Mouse (Mus musculus) urinary bladder, postnatal 10 days (tissue): Measurements from ENCODE around the gene Slc9a9.

Source experiments
- DNase-seq: peaks from one replicate; pipeline ENCODE4 v3.0.0; 2022; ENCODE audit warnings: low spot score

Gene Slc9a9

DNA sequence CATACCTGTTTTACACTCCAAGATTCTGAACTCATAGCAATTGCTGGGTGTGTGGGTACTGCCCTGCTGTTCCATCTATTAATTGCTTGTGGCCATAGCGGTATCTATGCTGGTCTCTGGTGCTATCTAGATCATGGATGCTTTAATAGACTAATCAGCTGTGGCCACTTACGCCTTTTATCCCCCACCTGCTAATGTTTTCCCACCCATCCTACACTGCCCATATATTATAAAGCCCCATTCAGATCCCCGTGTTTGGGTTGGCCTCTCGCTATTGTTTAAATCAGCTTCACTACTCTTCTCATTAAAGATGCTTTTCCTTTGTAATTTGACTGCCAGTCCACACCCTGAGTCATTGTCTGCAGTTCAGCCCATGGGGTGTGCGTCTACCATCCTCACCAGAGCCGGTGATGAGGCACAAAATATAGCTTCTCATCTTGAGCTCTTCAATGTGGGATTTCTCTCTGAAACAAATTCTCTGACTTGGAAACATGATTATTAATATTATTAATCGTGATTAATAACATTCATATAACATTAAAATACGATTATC is 168.8 kb downstream of the Slc9a9 start:
- no peak for DNase-seq

DNA sequence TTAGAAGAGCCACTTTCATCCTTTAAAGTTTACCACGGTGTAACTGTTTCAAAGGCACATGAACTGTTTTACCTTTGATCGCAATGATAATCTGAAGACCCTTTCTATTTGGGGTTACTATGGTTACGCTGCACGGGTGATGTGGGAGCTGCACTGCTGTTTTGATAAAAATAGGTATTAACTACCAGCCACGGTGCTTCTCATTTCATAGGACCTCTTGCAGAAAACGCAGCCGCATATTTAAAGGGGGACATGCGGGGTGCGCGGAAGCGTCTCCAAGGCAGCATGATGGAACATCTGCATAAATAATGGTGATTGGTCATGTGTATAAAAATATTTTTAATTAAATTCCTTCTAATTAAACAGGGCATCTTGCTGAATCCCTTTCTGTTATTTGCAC is 169.5 kb downstream of the Slc9a9 start:
- no peak for DNase-seq

DNA sequence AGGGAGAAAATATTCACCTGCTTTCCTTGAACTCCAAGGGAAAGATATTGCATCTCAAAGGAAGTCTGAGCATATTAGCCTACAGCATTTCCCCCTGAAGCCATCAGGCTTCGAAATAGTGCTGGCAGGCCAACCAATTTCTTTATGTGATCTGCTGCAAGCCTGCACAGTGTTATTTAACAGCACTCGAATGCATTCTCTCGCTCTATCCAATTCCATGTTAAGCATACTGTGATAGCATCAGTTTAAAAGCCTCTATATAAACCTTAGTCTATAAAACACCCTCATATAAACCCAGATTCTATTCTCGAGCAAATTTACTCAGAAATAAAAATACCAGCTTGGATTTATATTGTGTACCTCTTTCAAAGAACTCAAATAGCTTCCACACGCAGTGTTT is 170.7 kb downstream of the Slc9a9 start:
- DNase-seq, result no peak

DNA sequence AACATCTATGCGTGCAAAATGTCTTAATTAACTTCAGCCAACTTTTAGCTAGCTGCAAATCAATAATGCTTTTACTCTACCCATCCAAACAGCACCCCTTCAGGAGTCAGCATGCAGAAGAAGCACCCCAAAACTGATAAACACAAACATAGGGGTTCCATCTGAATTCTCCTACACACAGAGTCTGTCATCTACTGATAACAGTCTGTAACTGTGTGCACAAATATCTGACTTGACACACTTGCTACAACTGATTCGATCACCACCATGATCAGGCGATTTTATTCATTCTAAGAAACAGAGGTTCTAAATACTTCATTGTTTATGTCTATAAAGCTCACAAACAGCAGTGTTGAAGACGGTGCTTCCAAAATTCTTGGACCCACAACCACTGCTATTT is 171.3 kb downstream of the Slc9a9 start:
- no peak for DNase-seq

DNA sequence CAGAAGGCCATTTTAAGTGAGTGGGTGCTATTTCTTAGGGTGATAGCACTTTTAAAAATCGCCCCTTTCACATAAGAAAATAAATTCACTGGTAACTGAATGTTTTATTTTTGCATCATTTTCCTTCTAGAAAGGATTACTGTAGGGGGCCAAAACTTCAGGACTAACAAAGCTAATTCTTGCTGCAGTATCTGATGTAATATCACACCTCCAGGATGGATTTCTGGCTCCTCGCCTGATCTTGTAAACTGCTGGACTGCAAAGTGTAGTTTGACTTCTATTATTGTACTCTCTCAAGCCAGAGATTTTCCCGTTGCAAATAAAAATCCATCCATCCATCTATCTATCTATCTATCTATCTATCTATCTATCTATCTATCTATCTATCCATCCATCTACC is 174.5 kb downstream of the Slc9a9 start:
- no peak for DNase-seq

DNA sequence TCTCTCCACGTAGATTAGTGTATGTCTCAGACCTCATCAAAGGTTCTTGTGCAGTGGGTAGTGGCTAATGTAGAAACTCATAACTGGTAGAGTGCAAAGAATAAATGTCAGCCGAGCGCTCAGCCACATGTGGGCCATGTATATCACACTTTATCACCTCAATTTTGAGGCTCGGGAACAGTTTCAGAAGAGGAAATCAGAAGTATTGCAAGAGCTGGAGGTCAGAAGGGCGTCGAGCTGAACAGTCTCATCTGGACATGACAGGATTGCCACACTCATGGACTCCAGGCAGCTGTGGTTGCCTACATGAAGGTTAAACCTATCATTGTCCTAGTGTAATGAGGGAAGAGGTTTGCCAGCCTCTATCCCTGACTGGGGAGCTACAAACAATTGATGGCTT is 177.9 kb downstream of the Slc9a9 start:
- no peak for DNase-seq

DNA sequence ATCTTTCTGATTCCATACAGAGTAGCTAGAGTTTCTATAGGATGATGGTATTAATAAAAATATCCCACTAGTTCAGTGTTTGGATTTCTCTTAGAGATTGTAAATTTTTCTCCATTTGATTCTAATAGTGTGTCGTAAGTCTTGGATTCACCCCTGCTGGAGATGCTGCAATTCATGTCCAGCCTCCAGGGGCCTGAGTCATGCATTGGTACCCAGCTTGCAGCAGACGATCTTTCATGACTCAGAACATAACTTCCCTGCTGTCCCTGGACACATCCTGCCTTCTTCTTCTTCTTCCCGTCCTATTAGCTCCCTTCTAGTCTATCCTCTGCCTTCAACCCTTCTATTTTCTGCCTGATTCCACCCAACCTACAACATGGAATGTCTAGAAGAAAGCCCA is 181.8 kb downstream of the Slc9a9 start:
- no peak for DNase-seq

DNA sequence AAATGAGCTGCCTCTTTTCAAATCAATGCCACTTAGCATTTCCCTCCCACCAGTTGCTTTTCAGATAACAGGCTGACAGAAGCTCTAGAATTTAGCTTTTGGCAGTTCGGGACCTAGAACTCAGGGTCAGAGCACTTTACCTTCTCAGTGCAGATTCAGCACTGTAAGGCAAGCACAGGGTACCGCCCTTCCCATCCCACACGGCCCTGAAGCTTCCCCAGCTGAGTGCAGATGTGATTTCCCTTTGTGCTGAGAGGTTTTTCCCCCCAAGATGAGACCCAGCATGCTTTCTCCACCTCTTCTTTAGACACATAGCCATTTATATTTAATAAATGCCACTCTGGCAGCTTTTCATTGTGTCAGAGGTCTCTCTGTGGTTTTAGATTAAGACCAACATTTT is 186.4 kb downstream of the Slc9a9 start:
- DNase-seq, result no peak

DNA sequence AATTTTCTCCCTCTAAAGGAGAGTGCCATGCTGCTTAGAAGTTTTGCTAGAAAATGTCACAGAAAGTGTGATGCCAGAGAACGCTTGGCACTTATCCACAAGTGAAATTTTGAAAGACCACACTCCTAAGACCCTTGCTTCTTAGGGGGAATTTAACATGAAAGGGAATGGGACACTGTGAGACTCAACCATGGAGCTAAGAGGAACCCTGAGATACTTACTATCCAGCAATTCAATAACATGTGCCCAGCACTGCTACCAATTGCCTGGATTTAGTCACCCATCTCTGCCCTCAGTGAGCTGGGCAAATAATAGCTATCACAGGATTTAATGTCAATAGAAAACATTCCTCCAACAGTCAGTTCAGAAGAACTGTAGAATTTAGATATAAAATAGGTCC is 198.8 kb downstream of the Slc9a9 start:
- DNase-seq, result no peak

DNA sequence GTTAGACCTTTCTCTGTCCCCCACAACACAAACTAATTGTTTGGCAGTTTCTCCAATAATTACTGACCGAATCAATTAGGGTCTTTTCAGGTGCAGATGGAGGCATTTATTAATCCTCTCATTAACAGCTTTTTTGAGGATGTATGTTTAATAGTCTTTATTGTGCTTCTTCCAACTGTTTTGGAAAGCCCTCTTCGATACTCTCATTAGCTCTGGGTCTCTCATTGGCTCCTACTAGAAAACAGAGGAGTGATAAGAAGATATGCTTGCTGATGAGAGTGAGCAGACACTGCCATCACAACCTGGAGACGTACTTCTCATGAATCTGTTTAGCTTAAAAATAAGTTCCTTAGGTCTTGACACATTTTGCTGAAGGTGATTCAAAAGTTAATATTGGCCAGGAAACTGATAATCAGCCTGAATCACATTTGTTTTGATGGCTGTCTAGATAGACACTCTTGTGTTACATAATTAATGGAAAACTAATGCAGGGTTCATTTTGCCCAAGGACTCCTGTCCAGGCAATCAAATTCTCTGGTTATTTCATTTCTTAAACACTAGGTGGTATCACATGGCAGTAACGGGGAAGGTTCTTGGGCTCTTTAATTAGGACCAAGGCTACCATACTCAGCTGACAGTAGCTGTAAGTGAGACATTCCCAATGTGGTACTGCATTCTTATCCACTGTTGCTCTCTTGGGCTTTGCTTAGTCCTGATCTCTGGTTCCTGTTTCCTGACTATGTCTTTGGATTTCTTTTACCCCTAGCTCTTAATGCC is 199.5 kb downstream of the Slc9a9 start:
- DNase-seq, result no peak

DNA sequence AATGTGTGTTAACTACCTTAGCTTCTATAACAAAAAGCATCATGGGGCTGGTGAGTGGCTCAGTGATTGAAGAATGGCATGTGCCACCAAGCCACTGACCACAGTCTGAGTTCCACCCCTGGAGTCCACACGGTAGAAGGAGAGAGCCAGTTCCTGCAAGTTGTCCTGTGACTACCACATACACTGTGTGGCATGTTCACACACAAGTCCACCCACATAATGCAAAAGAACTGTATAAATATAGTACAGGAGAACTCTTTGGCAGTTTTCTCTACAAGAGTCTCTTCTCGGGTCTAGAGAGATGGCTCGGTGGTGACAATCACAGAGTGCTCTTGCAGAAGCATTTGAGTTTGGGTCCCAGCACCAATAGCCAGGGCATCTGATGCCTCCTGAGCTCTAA is 212.8 kb downstream of the Slc9a9 start:
- DNase-seq, result no peak

DNA sequence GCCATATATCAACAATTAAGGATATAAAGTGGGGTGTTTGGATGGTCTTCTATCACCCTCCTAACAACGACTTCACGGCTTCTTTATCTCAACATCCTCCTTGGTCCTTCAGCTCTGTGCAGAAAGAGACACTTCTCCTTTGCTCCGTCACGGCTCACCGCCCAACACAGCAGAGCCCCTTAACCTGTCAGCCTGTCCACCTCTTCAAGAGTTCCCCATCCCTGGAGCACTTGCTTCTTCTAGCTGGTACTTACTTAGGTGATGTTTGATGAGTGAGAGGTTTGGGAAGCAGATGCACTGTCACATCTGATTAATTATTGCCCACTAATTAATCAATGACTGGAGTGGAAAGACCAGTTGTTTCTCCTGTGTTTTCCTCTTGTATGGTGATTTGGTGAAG is 213.7 kb downstream of the Slc9a9 start:
- no peak for DNase-seq

DNA sequence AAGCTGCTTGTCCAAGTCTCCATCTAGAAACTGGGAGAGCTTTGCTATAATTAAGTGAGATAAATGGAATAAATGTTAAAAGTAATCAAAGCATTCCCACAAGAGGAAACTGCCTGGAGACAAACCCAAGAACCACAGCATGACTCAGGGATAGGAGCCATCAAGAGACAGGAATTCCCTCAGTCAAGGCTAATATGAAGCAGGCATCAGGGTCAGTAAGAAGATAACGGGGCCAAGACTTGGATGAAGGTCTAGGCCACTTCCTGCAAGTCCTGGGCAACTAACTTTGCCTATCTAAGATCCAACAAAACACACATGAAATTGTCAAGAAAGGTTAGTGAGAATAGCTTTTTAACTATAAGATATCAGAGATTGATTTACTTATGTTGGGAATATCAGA is 215.4 kb downstream of the Slc9a9 start:
- DNase-seq, result no peak

DNA sequence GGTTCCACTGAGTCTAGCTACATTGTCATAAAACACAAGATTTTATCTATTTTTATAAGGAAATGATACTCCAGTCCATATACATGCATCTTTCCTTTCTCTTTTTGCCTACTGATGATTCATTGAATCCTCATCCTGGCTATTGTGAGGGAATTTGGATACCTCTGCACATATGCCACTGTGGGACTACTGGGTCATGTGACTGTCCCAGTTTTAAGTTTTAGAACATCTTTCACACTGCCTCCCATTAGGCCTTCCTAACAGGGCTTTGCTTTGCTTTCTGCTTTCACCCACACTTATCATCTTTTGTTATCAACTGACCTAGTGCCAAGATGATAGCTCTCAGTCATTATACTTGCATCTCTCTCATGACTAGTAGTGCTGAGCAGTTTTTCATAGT is 219.9 kb downstream of the Slc9a9 start:
- no peak for DNase-seq

DNA sequence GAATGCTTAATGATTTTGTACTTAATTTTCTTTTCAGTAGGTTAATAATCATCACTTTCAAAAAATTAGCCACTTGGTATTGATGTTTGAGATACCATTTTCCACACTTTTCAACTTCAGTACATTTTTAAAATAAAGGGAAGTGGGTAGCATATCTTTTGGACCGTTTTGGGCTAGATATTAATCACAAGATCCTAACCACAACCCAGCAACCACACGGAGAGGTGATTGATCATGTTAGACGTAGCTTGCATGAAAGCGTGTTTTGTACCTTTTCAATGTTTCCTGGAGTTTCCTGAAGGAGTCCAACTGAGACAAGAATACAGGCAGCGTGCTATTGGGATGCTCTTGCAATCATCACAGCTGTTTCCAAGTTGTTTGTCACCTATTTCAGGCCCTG is 226.2 kb downstream of the Slc9a9 start:
- no peak for DNase-seq

DNA sequence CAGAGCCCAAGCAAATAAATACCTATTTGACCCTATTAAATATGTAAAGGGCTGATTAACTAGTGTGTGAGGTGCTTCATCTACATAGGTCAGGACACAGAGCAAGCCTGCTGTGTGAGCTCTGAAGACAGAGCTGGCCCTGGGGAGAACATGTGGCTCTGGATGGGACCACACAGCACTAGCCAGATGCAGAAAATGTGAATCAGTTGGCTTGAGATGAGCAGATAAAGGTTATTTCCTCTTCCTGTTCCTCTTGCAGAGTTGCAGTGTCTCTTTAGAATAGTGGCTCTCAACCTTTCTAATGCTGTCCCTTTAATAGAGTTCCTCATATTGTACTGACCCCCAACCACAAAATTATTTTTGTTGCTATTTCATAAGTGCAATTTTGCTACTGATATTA is 234.5 kb downstream of the Slc9a9 start:
- DNase-seq, result no peak

DNA sequence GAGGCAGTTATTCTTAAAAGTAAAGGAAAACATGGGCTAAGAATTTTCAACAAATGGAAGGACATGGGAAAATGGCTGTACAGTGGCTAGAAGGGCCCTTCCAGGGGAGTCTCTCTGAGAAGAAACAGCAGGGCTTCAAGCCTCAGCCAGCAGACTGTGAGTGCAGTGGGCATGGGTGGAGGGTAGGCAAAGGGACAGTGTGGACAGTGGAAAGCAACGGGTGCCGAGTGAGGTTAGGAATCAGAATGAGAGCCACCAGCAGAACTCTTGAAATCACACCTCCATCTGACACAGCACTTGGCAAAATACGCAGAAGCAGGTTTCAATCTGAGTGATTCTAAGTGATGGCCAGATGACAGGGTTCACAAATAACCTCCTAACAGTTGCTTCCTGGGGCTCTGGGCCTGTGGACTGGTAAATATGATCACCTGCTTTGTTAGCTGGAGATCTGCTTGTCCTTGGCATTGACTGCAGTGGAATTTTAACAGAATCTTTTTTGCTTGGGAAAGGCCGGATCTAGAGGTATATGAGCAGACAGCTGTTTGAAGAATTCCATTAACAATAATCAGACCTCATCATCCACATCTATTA is 237.4 kb downstream of the Slc9a9 start:
- no peak for DNase-seq

DNA sequence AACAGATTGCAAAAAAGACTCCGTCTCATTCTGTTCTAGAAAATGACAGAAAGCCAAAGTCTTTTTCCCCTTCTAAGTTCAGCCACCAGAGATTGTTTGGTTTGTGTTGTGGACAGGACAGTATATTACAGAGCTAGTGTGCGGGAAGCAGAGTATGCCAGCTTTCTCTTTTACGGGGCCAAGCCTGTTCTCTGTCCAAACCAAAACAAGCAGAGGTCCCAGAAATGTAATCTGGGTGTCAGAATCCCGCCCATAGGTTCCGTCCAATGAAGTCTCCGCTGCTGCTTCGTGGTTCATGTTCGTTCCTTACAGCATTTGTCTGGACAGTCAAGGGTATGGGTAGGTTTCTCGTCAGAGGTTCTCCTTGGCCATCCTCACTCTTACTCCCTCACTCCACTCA is 242.4 kb downstream of the Slc9a9 start:
- DNase-seq, result no peak

DNA sequence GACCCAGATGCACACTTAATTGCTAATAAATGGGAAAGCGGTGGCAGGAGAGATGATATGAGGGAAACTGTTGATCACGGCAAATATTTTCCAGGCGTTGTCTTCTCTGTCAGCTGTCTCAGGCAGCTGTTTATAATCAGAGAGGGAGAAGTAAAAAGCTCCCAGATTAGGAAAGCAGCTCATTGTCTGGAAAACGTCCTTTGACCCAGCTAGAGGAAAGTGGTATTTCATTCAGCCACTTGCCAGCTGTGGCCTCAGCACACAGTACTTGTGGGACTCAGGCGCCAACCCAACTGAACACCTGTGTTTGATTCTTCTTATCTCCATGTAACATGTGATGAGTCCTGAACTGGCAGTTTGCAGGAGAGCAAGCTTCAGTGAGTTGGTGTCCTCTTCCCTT is 252.4 kb downstream of the Slc9a9 start:
- no peak for DNase-seq

DNA sequence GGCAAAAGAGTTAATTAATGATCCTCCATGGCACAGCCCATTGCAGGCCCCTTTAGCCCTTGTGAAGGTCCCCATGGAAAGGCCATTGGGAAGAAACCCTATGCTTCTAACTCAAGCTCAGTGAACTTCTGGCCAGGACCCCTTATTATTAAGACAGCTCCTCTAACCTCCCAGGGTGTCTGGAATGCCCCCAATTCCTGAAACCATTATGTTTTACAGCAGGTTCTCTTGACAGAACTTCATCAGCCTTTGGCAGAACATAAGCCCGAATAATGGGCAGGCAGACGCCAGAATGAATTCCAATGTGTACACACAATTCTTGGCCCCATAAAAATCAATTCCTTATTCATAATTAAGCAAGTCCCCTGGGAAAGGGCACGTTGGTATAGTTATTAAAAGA is 256.1 kb downstream of the Slc9a9 start:
- no peak for DNase-seq

DNA sequence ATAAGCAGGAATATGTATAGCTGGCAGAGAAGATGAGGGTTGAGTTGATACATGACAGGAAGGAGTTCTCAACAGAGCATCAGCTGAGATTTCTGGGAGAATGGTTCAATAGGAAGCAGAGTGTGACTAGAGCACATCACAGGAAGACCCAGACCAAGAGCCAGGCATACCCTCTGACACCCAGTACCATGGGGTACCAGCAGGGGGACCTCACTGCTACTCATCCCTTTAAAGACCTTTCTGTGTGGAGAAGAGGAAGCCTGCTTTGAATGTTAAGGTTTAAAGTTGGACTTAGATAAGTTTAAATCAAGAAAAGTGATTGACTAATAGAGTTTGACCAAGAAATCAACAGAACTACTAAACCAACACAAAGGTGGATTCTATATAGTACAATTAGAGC is 257.4 kb downstream of the Slc9a9 start:
- no peak for DNase-seq

DNA sequence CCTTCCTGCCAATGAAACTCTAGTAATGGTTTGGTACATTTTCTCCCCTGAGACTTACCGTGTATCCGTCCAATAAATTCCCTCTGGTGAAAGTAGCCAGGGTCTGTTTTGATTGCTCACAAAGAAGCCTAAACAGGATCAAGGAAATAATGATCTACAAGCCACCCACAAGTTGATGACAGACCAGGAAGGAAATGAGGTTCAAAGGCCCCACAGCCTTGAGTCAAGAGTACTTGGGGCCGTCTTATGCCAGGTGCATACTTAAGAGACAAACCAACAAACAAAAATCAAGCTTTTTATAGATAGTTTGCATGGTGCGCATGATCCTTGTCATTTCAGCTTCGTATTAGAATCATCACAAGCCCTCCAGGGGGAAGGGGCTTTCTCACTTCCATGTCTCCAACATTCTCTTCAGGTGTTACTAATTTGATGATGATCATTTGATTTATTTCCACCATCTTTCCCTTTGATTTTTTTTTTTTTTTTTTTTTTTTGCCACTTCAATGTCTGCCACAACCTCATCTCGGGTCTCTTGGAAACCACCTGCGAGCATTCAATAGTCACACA is 275.9 kb downstream of the Slc9a9 start:
- no peak for DNase-seq

DNA sequence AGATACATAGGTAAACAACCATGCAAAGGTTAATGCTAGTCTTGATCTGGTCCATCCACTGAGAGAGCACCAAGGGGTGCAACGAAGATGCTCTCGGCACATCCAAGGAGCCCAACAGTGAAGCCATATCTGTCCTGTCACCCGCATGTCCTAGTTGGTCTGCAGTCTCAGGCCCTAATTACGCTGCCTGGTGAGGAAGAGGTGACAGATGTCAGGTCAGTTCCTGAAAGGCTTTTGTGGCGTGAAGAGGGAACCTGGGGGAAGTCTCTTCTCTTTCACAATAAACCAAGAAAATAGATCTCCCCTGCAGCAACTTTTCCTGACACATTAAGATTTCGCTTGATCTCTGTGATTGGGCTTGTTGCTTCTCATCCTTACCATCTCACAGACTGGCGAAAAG is 277.5 kb downstream of the Slc9a9 start:
- no peak for DNase-seq

DNA sequence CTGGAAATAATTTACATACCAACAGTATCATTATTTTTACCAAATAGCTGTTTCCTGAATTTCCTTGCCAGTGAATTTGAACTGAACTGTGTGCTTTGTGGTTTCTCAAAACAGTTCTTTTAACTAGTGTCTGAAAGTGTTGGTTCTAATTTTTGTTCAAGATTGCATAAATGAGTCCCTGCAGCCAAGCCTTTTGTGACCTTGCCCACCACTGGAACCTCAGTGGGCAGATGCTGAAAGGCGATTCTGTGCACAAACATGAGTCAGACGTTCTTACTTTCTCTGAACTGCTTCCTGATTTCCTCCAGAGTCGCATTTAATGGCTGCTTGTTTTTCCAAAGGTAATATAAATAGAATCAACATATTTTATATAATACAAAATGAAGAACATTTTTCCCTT is 281.0 kb downstream of the Slc9a9 start:
- DNase-seq, result no peak
